Comparison of ENCODE assay signal across 18 mouse cellular contexts in genomic region chr2:162418181-162418580, GRCm38 (mm10).
"Had no signal": no experiment of that assay in that cellular context is flagged by ENCODE, and none has a peak within 500 bp of the region (broad histone marks: within the 10 kb centered on the region; RNA-seq: fewer than 3 reads in every experiment).

No protein-coding gene starts in this region.

- H3K36me3 ChIP-seq: kidney, embryonic 15.5 days; liver, embryonic 13.5 days; lung, embryonic 15.5 days; midbrain, embryonic 12.5 days; midbrain, embryonic 15.5 days; neural tube, embryonic 13.5 days had no signal

- H3K4me2 ChIP-seq: kidney, embryonic 15.5 days; liver, embryonic 13.5 days; lung, embryonic 15.5 days; midbrain, embryonic 12.5 days; midbrain, embryonic 15.5 days; neural tube, embryonic 13.5 days had no signal

- H3K27me3 ChIP-seq: kidney, embryonic 15.5 days; liver, embryonic 13.5 days; lung, embryonic 15.5 days; midbrain, embryonic 12.5 days; midbrain, embryonic 15.5 days; neural tube, embryonic 13.5 days had no signal

- H3K4me1 ChIP-seq: kidney, embryonic 15.5 days; liver, embryonic 13.5 days; lung, embryonic 15.5 days had no signal

- ATAC-seq: intestine, embryonic 16.5 days; midbrain, embryonic 15.5 days had no signal

- H3K27ac ChIP-seq: kidney, embryonic 15.5 days; left cerebral cortex, adult 2 months; liver, embryonic 13.5 days; lung, embryonic 15.5 days; macrophage; midbrain, embryonic 12.5 days; midbrain, embryonic 15.5 days; neural tube, embryonic 13.5 days; stomach, postnatal 0 days had no signal

- H3K9ac ChIP-seq: kidney, embryonic 15.5 days; liver, embryonic 13.5 days; lung, embryonic 15.5 days; midbrain, embryonic 12.5 days; midbrain, embryonic 15.5 days; neural tube, embryonic 13.5 days had no signal

- H3K9me3 ChIP-seq: kidney, embryonic 15.5 days; liver, embryonic 13.5 days; lung, embryonic 15.5 days; midbrain, embryonic 12.5 days; midbrain, embryonic 15.5 days; neural tube, embryonic 13.5 days had no signal

- H3K4me3 ChIP-seq: kidney, embryonic 15.5 days; left cerebral cortex, adult 2 months; liver, embryonic 13.5 days; lung, embryonic 15.5 days; midbrain, embryonic 12.5 days; midbrain, embryonic 15.5 days; myocyte; neural tube, embryonic 13.5 days had no signal

- DNase-seq: kidney, adult 18-20 months; kidney, postnatal 10 days; kidney, postnatal 36 days; layer of hippocampus, postnatal 36 days; liver, embryonic 13.5 days; retina, postnatal 1 day; right cerebral cortex, postnatal 4 days; thymus, postnatal 25 days had no signal
